Mouse (Mus musculus): ENCODE results near the gene Adcy10. TPM values are rescaled to one million over a fixed set of nuclear protein-coding genes. Genes with fewer than 3 reads are reported as not detected.
A peak's percentile ranks its signal among the peaks of the same experiment; 100 is the strongest.

The Adcy10 gene
- polyA plus RNA-seq, 1 experiment from 2014 or later: 0.20 TPM

DNA sequence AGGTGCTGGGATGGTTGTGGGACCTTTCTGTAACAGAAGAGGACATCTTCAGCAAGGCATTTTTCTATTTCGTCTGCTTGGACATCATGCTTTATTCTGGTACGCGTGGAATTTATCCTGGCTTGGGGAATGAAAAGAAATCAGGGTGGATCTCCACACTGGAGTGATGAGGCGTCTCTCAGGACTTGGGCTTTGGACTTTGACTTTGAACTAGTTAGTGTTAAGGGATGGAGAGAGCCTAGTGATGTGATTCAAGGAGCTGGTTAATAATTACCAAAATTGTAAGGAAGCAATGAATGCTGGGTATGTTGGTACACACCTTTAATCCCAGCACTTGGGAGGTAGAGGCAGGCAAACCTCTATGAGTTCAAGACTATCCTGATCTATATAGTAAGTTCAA lies 80.3 kb downstream of the Adcy10 start:
- no peaks in the 10 kb centered on the region for H3K9me3 ChIP-seq (ENCODE audit: control insufficient read depth, low read length)
- H3K27ac ChIP-seq (ENCODE audit: low read depth): no peak overlapping the region
- H3K4me1 ChIP-seq (replicated peaks; ENCODE audit: control insufficient read depth, insufficient read depth, low read length): no peaks in the 10 kb centered on the region
- H3K9ac ChIP-seq (ENCODE audit: low read length): no peak overlapping the region
- WGBS: 90% methylated on average over 4 of the region's 4 CpGs
- no peaks in the 10 kb centered on the region for H3K27me3 ChIP-seq (replicated peaks; ENCODE audit: control insufficient read depth, insufficient read depth, low read length)
- H3K4me3 ChIP-seq (ENCODE audit: low read depth, low read length): no peak overlapping the region
- no peak overlapping the region for H3K4me2 ChIP-seq (ENCODE audit: low read length)
- H3K36me3 ChIP-seq (ENCODE audit: control insufficient read depth, insufficient read depth, low read length): no peaks in the 10 kb centered on the region
- no peak for ATAC-seq (replicated peaks; ENCODE audit: low FRiP score, low TSS enrichment, low read depth)
- no peak for DNase-seq (ENCODE audit: low spot score)

DNA sequence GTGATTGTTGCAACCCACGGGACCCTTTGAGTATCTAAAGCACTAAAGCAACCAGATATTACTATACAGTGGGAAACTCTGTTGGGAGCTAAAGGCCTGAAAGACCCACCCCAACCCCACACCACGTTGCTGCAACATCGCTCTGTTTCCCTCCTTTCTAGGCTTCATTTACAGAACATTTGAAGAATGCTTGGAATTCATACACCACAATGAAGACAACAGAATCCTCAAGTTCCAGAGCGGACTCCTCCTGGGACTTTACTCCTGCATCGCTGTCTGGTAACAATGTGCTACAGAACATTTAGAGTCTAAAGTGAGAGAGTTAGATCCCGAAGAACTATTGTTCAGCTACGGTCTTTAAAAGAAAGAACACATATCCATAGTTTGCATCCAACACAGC lies 82.5 kb downstream of the Adcy10 start:
- Histone ChIP-seq H3K27ac (ENCODE audit: low read depth) (no peak overlapping the region), H3K27me3 (replicated peaks; ENCODE audit: control insufficient read depth, insufficient read depth, low read length) (no peaks in the 10 kb centered on the region), H3K9me3 (ENCODE audit: control insufficient read depth, low read length) (no peaks in the 10 kb centered on the region), H3K4me1 (replicated peaks; ENCODE audit: control insufficient read depth, insufficient read depth, low read length) (no peaks in the 10 kb centered on the region), H3K4me3 (ENCODE audit: low read depth, low read length) (no peak overlapping the region), H3K36me3 (ENCODE audit: control insufficient read depth, insufficient read depth, low read length) (no peaks in the 10 kb centered on the region), H3K9ac (ENCODE audit: low read length) (no peak overlapping the region), H3K4me2 (ENCODE audit: low read length) (no peak overlapping the region)
- DNase-seq (ENCODE audit: low spot score): no peak
- no peak for ATAC-seq (replicated peaks; ENCODE audit: low FRiP score, low TSS enrichment, low read depth)
- WGBS: 75% methylated on average over 7 of the region's 7 CpGs

DNA sequence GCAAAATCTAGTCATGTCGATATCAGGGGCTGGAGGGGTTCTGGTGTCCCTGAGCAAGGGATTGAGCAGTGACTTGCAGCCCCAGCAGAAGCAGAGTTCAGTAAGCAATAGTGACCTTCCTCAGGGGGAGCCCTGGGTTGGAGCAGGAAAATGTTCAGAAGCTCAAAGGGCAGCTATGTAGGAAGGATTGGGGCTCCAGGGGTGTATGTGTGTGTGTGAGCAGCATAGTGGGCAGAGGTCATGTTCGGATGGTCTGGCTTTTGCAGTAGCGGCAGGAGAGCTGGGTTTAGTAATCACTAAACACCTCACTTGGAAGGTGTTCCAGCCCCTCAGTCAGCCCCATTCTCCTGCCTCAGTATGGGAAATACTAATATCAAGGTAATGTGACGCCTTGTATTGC lies 91.0 kb downstream of the Adcy10 start:
- H3K4me2 ChIP-seq (ENCODE audit: low read length): no peak overlapping the region
- no peak overlapping the region for H3K4me3 ChIP-seq (ENCODE audit: low read depth, low read length)
- H3K36me3 ChIP-seq (ENCODE audit: control insufficient read depth, insufficient read depth, low read length): no peaks in the 10 kb centered on the region
- ATAC-seq (replicated peaks; ENCODE audit: low FRiP score, low TSS enrichment, low read depth): no peak
- DNase-seq (ENCODE audit: low spot score): no peak
- no peak overlapping the region for H3K27ac ChIP-seq (ENCODE audit: low read depth)
- no peaks in the 10 kb centered on the region for H3K4me1 ChIP-seq (replicated peaks; ENCODE audit: control insufficient read depth, insufficient read depth, low read length)
- no peaks in the 10 kb centered on the region for H3K27me3 ChIP-seq (replicated peaks; ENCODE audit: control insufficient read depth, insufficient read depth, low read length)
- no peak overlapping the region for H3K9ac ChIP-seq (ENCODE audit: low read length)
- H3K9me3 ChIP-seq (ENCODE audit: control insufficient read depth, low read length): peaks cover 5% of the 10 kb centered on the region; the same call in 1 of the 2 replicates
- WGBS: 73% methylated on average over 4 of the region's 4 CpGs

DNA sequence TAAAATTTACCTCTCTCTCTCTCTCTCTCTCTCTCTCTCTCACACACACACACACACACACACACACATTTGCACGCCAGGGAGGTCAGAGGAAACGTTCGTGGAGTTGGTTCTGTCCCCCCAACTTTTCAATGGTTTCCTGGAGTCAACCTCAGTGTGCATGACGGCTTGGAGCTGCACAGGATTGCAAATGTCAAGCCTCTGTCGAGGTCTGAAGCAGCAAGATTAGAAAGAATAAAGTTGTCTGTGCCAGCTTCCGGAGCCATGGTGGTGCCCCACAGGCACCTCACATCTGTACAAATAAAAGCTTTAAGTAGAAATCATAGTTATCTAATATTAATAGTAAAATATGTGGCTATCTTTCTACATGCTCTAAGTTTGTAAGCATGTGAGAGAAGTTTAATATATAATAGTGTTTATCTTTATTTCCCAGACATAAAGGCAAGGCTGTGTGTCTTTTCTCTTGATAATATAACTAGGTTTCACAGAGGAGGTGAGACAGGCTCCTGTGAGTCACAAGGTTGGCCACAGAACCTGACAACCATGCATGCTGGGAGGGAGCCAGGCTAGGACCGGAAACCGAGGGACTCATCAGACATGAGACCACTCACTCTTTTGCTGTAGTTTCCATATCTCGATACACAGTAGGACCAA lies 91.6 kb downstream of the Adcy10 start:
- WGBS: 75% methylated on average over 9 of the region's 9 CpGs
- Histone ChIP-seq H3K4me2 (ENCODE audit: low read length) (no peak overlapping the region), H3K9ac (ENCODE audit: low read length) (no peak overlapping the region), H3K27ac (ENCODE audit: low read depth) (no peak overlapping the region), H3K4me3 (ENCODE audit: low read depth, low read length) (no peak overlapping the region), H3K4me1 (replicated peaks; ENCODE audit: control insufficient read depth, insufficient read depth, low read length) (no peaks in the 10 kb centered on the region), H3K27me3 (replicated peaks; ENCODE audit: control insufficient read depth, insufficient read depth, low read length) (no peaks in the 10 kb centered on the region), H3K36me3 (ENCODE audit: control insufficient read depth, insufficient read depth, low read length) (no peaks in the 10 kb centered on the region), H3K9me3 (ENCODE audit: control insufficient read depth, low read length) (peaks cover 5% of the 10 kb centered on the region; the same call in 1 of the 2 replicates)
- no peak for DNase-seq (ENCODE audit: low spot score)
- ATAC-seq (replicated peaks; ENCODE audit: low FRiP score, low TSS enrichment, low read depth): no peak

DNA sequence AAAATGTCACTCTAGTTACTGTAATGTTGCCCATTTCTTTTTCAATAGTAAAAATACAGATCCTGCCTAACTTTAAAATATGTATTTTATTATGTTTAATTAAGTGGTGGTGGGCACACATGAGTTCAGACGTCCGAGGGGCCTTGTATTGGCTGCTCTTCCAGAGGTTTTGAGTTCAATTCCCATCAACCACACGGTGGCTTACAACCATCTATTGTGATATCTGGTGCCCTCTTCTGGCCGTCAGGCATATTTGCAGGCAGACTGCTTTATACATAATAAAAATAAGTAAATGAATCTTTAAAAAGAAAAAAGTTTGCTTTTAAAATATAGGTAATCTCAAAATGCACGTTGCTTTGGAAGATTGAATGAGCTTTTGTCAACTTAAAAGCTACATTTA lies 94.3 kb downstream of the Adcy10 start:
- ATAC-seq (replicated peaks; ENCODE audit: low FRiP score, low TSS enrichment, low read depth) (no peak), DNase-seq (ENCODE audit: low spot score) (no peak)
- Histone ChIP-seq H3K36me3 (ENCODE audit: control insufficient read depth, insufficient read depth, low read length) (no peaks in the 10 kb centered on the region), H3K9me3 (ENCODE audit: control insufficient read depth, low read length) (peaks cover 5% of the 10 kb centered on the region; the same call in 1 of the 2 replicates), H3K4me1 (replicated peaks; ENCODE audit: control insufficient read depth, insufficient read depth, low read length) (no peaks in the 10 kb centered on the region), H3K9ac (ENCODE audit: low read length) (no peak overlapping the region), H3K27me3 (replicated peaks; ENCODE audit: control insufficient read depth, insufficient read depth, low read length) (no peaks in the 10 kb centered on the region), H3K4me2 (ENCODE audit: low read length) (no peak overlapping the region), H3K4me3 (ENCODE audit: low read depth, low read length) (no peak overlapping the region), H3K27ac (ENCODE audit: low read depth) (no peak overlapping the region)
- WGBS: 60% methylated on average over 5 of the region's 5 CpGs

DNA sequence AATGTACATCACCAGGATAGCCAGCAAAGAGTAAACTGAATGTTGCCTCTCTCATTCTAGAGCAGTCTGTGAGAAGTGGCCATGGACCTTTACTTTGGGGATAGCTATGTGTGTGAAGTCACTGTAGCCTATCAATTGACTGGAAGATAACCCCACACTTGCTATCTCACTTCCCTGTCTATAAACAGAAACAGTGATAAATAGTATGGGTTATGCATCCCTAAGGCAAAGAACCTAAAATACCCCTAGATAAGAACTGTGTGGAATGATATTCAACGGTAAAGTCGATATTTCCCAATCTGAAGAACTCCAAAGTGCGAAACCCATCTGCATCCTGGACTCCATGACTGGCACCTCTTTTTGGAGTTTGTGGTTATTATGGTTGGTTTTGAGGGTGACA lies 96.3 kb downstream of the Adcy10 start:
- 92% methylated on average over 3 of the region's 3 CpGs for WGBS

DNA sequence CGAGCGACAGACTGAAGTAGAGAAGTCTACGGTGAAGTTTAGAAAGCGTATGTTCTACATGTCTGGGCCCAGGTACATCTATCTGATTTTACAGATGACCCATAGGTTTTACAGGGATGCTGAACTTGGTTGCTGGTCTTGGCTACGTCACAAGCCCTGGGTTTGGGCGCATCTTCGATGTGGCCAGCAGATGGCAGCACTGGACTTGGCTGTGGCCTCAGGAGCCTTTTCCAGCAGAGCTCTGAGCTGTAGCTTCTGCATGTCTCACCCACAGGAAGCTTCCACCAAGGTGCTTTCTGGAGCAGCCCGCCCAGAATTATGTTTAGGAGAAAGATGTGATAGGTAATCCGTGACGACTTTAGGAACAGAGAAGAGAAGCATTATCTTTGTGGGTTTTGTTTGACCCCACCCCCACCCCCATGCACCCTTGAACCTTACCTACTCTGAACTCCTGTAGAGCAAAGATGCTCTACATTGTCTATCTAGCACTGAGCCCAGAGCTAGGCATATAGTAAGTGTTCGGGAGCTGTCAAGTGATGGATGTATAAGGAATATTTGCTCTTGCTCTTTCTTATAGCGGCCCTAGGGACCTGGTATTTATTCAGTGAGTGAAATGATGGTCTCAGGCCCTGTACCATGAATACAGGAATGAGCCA lies 98.7 kb downstream of the Adcy10 start:
- peak; percentile 92 for DNase-seq (ENCODE audit: low spot score)
- H3K4me3 ChIP-seq (ENCODE audit: low read depth, low read length): no peak overlapping the region
- H3K4me2 ChIP-seq (ENCODE audit: low read length): no peak overlapping the region
- peaks cover 5% of the 10 kb centered on the region; the same call in 1 of the 2 replicates for H3K9me3 ChIP-seq (ENCODE audit: control insufficient read depth, low read length)
- peaks cover 14% of the 10 kb centered on the region for H3K4me1 ChIP-seq (replicated peaks; ENCODE audit: control insufficient read depth, insufficient read depth, low read length)
- H3K27me3 ChIP-seq (replicated peaks; ENCODE audit: control insufficient read depth, insufficient read depth, low read length): no peaks in the 10 kb centered on the region
- H3K27ac ChIP-seq (ENCODE audit: low read depth): no peak overlapping the region
- no peaks in the 10 kb centered on the region for H3K36me3 ChIP-seq (ENCODE audit: control insufficient read depth, insufficient read depth, low read length)
- no peak overlapping the region for H3K9ac ChIP-seq (ENCODE audit: low read length)
- WGBS: 34% methylated on average over 12 of the region's 12 CpGs
- peak; percentile 63 for ATAC-seq (replicated peaks; ENCODE audit: low FRiP score, low TSS enrichment, low read depth)

More for the DNA sequence above, 96.3 kb downstream of the Adcy10 start:
- H3K27me3 ChIP-seq (replicated peaks; ENCODE audit: control insufficient read depth, insufficient read depth, low read length): no peaks in the 10 kb centered on the region
- no peak overlapping the region for H3K9ac ChIP-seq (ENCODE audit: low read length)
- no peak for ATAC-seq (replicated peaks; ENCODE audit: low FRiP score, low TSS enrichment, low read depth)
- no peak overlapping the region for H3K4me2 ChIP-seq (ENCODE audit: low read length)
- H3K27ac ChIP-seq (ENCODE audit: low read depth): no peak overlapping the region
- H3K9me3 ChIP-seq (ENCODE audit: control insufficient read depth, low read length): peaks cover 5% of the 10 kb centered on the region; the same call in 1 of the 2 replicates
- 0 out of 2 replicates have a peak, but pooled peaks cover 5% of the 10 kb centered on the region for H3K4me1 ChIP-seq (replicated peaks; ENCODE audit: control insufficient read depth, insufficient read depth, low read length)
- no peaks in the 10 kb centered on the region for H3K36me3 ChIP-seq (ENCODE audit: control insufficient read depth, insufficient read depth, low read length)
- no peak for DNase-seq (ENCODE audit: low spot score)
- H3K4me3 ChIP-seq (ENCODE audit: low read depth, low read length): no peak overlapping the region

DNA sequence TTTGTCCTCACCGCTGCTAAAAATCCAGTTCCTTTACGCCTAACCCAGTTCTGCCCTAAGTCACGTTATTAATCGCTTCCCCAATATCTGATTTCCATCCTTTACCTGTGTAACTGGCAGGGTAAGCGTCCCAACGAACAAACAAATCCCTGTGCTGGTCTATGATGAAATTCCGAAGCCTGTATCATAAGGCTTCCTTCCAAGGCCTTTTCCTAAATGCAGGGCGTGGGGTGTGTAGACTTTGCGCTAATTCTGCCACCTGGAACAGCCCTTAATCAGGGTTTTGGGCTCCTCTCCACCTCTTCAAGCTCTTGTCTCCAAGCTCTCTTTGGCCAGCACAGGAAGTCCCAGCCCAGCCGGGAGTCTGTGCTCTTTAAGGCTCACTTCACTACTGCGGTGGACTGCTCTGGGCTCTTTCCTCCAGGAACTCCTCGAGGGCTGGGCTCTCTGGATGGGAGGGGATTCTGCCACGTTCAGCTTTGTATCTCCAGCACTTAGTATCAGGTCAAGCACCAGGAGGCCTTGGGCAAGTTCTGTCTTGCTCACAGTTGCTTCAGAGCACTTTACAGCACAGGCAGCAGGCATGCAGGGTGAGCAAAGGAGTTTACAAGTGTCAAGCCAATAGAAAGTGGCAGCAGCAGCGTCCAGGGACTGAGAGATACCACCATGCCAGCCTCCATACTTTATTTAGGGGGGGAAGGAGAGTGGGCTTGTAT lies 100.6 kb downstream of the Adcy10 start:
- no peak overlapping the region for H3K4me3 ChIP-seq (ENCODE audit: low read depth, low read length)
- no peaks in the 10 kb centered on the region; the same call in 1 of the 2 replicates for H3K36me3 ChIP-seq (ENCODE audit: control insufficient read depth, insufficient read depth, low read length)
- H3K4me2 ChIP-seq (ENCODE audit: low read length): no peak overlapping the region
- no peaks in the 10 kb centered on the region for H3K27me3 ChIP-seq (replicated peaks; ENCODE audit: control insufficient read depth, insufficient read depth, low read length)
- H3K9me3 ChIP-seq (ENCODE audit: control insufficient read depth, low read length): no peaks in the 10 kb centered on the region
- peak overlapping the region; percentile 27; the same call in 1 of the 2 replicates for H3K27ac ChIP-seq (ENCODE audit: low read depth)
- 62% methylated on average over 14 of the region's 14 CpGs for WGBS
- no peak for DNase-seq (ENCODE audit: low spot score)
- ATAC-seq (replicated peaks; ENCODE audit: low FRiP score, low TSS enrichment, low read depth): no peak
- peaks cover 22% of the 10 kb centered on the region for H3K4me1 ChIP-seq (replicated peaks; ENCODE audit: control insufficient read depth, insufficient read depth, low read length)
- H3K9ac ChIP-seq (ENCODE audit: low read length): 0 out of 2 replicates have a peak overlapping the region, but pooled peaks have one; percentile 5

Data from intestine, embryonic 14.5 days (tissue).